Mouse (Mus musculus): Measurements from ENCODE around the gene Gm20388.

GRCm38 (mm10) chr8:121674524-121674923 lies 1763.9 kb downstream of the Gm20388 start:
- TF ChIP-seq POLR2A (IDR thresholded peaks at IDR 0.05; ENCODE audit: insufficient read depth, low read length), result no peak
- TF ChIP-seq EP300 (IDR thresholded peaks at IDR 0.05; ENCODE audit: insufficient read depth, low read depth, low read length), result no peak
- TF ChIP-seq CTCF (IDR thresholded peaks at IDR 0.05; ENCODE audit: low read depth, low read length), result peak; percentile 36

All from ES-Bruce4 (cell line).